Mouse (Mus musculus) CH12.LX (cell line): Measurements from ENCODE around the gene Wdr91. TPM values are rescaled to one million over a fixed set of nuclear protein-coding genes. Genes with fewer than 3 reads are reported as not detected.

Source experiments
- DNase-seq: peaks from one replicate; pipeline ENCODE4 v3.0.0-alpha.2; 2013; ENCODE audit errors: extremely low read depth
- H3K27ac ChIP-seq: 2 replicates; pipeline ENCODE4 v1.5.1; 2012; ENCODE audit warnings: low read depth, mild to moderate bottlenecking, control low read depth, moderate library complexity; ENCODE audit not compliant: insufficient read depth
- H3K27me3 ChIP-seq: replicated peaks from 2 replicates; pipeline ENCODE3; 2012; ENCODE audit warnings: inconsistent platforms
- H3K36me3 ChIP-seq, 2 experiments: replicated peaks in 1 of 2; 2 replicates each; pipeline versions ENCODE3 to v1.6.1; 2012; ENCODE audit warnings: inconsistent platforms in 1 of 2, low read length in 1 of 2, mild to moderate bottlenecking in 1 of 2, mixed read lengths in 1 of 2, moderate library complexity in 1 of 2; ENCODE audit not compliant: control insufficient read depth in 1 of 2, insufficient read depth in 1 of 2
- H3K4me1 ChIP-seq, 2 experiments: 2 replicates each; pipeline ENCODE4 v1.6.1; 2012; ENCODE audit warnings: inconsistent platforms in 1 of 2, moderate library complexity in 1 of 2; ENCODE audit not compliant: insufficient read depth in 2 of 2, control insufficient read depth in 1 of 2
- H3K4me2 ChIP-seq: 2 replicates; pipeline ENCODE4 v1.6.1; 2012; ENCODE audit warnings: low read depth, mild to moderate bottlenecking, control low read depth; ENCODE audit not compliant: poor library complexity, insufficient read depth, severe bottlenecking
- H3K4me3 ChIP-seq, 3 experiments: fragments of 150-350 bp in 1 of 3; sonication (generic) in 1 of 3; replicated peaks in 1 of 3; 2 replicates each; pipeline versions ENCODE3 to v1.5.1; 2011 to 2012; ENCODE audit warnings: low read depth in 2 of 3, low read length in 2 of 3, mild to moderate bottlenecking in 2 of 3, moderate library complexity in 2 of 3, control low read depth in 1 of 3, improper control_type of control experiment in 1 of 3, inconsistent platforms in 1 of 3, mixed read lengths in 1 of 3; ENCODE audit not compliant: poor library complexity in 1 of 3
- H3K79me2 ChIP-seq: replicated peaks from 2 replicates; pipeline ENCODE4 v1.6.1; 2012; ENCODE audit warnings: mild to moderate bottlenecking, moderate library complexity; ENCODE audit not compliant: control insufficient read depth, poor library complexity, insufficient read depth, severe bottlenecking; ENCODE audit errors: extremely low read depth
- H3K9ac ChIP-seq: 2 replicates; pipeline ENCODE4 v1.6.1; 2012; ENCODE audit warnings: low read depth, mild to moderate bottlenecking, control low read depth, moderate library complexity; ENCODE audit not compliant: insufficient read depth
- H3K9me3 ChIP-seq: replicated peaks from 2 replicates; pipeline ENCODE3; 2012; ENCODE audit warnings: low read length, inconsistent platforms, mixed read lengths
- CTCF ChIP-seq, 2 experiments: IDR thresholded peaks in 1 of 2; conservative IDR thresholded peaks in 1 of 2; 2 replicates each; pipeline ENCODE4 v1.5.1; 2011 to 2012; ENCODE audit warnings: low read depth in 2 of 2, low read length in 2 of 2, improper control_type of control experiment in 1 of 2, inconsistent platforms in 1 of 2, mild to moderate bottlenecking in 1 of 2, moderate library complexity in 1 of 2
- HCFC1 ChIP-seq: IDR thresholded peaks from 2 replicates; pipeline ENCODE4 v1.6.1; 2012; ENCODE audit warnings: low read depth, mild to moderate bottlenecking, inconsistent platforms, low read length, improper control_type of control experiment
- MAFK ChIP-seq: IDR thresholded peaks from 2 replicates; pipeline ENCODE4 v1.6.1; 2011; ENCODE audit warnings: low read length, improper control_type of control experiment; ENCODE audit not compliant: insufficient replicate concordance
- NELFE ChIP-seq: IDR thresholded peaks from 2 replicates; pipeline ENCODE4 v1.6.1; 2011; ENCODE audit warnings: low read depth, low read length, improper control_type of control experiment
- PAX5 ChIP-seq: IDR thresholded peaks from 2 replicates; pipeline ENCODE4 v1.6.1; 2012; ENCODE audit warnings: low read length, inconsistent platforms, mixed read lengths
- RAD21 ChIP-seq: IDR thresholded peaks from 2 replicates; pipeline ENCODE4 v1.6.1; 2011; ENCODE audit warnings: low read depth, mild to moderate bottlenecking, low read length, improper control_type of control experiment, moderate library complexity
- RCOR1 ChIP-seq: conservative IDR thresholded peaks from 2 replicates; pipeline ENCODE4 v1.6.1; 2012; ENCODE audit warnings: low read depth, mild to moderate bottlenecking, inconsistent platforms, low read length, improper control_type of control experiment
- SMC3 ChIP-seq: IDR thresholded peaks from 2 replicates; pipeline ENCODE4 v1.6.1; 2011; ENCODE audit warnings: low read depth, low read length, improper control_type of control experiment
- TCF12 ChIP-seq: IDR thresholded peaks from 2 replicates; pipeline ENCODE4 v1.6.1; 2014; ENCODE audit warnings: low read depth, mild to moderate bottlenecking, inconsistent platforms, low read length, improper control_type of control experiment
- USF1 ChIP-seq: IDR thresholded peaks from 2 replicates; pipeline ENCODE4 v1.6.1; 2014; ENCODE audit warnings: low read depth, mild to moderate bottlenecking, inconsistent platforms, low read length, improper control_type of control experiment
- USF2 ChIP-seq: conservative IDR thresholded peaks from 2 replicates; pipeline ENCODE4 v1.6.1; 2011; ENCODE audit warnings: low read depth, low read length, improper control_type of control experiment
- ZMIZ1 ChIP-seq: IDR thresholded peaks from 2 replicates; pipeline ENCODE4 v1.6.1; 2012; ENCODE audit warnings: low read depth, mild to moderate bottlenecking, inconsistent platforms, low read length, improper control_type of control experiment
- dilution Hi-C: fragments of 300-500 bp; cut with MboI; formaldehyde crosslinking; loops from 2 replicates; pipeline ENCODE4 v1.14.3; 2020; ENCODE audit warnings: low sequenced_read_pairs; ENCODE audit not compliant: extremely low pct_unique_long_range_greater_than_20kb, extremely low pct_ligation_motif_present
- in situ Hi-C: fragments of 300-500 bp; cut with MboI; formaldehyde crosslinking; loops from 3 replicates; pipeline ENCODE4 v1.14.3; 2019; ENCODE audit warnings: low sequenced_read_pairs, low pct_ligation_motif_present, low pct_unique_long_range_greater_than_20kb, mixed read lengths
- polyA plus RNA-seq: library from polyadenylated mRNA; unstranded; fragments of >175 nt; gene quantifications from 2 replicates; pipeline ENCODE4 v1.2.1, GENCODE M21; 2012; ENCODE audit warnings: low read depth; ENCODE audit not compliant: insufficient read length
- total RNA-seq, 2 experiments: library from RNA; depleted of rRNA; stranded (reverse); fragments of 300-350 nt in 1 of 2; fragments of >200 nt in 1 of 2; gene quantifications; 2 replicates each; pipeline ENCODE4 v1.2.3; 2012 to 2014

Wdr91 gene
- total and polyA plus RNA-seq, 3 experiments: 10.6 to 26.5 (median 19.2) TPM

- no peak overlapping the region for H3K27ac ChIP-seq
- H3K4me2 ChIP-seq: no peak overlapping the region
- no peaks in the 10 kb centered on the region for H3K9me3 ChIP-seq
- no peak overlapping the region for H3K9ac ChIP-seq
- no peaks in the 10 kb centered on the region for H3K79me2 ChIP-seq
- in situ Hi-C loops (loop anchor here (5.0 kb wide), 1 partner anchor 33 kb away; no protein-coding TSS in a partner anchor), dilution Hi-C loops (no loop called here)
- H3K27me3 ChIP-seq: no peaks in the 10 kb centered on the region
- TF ChIP-seq HCFC1 (no peak), NELFE (no peak), RCOR1 (no peak), TCF12 (no peak), USF2 (no peak), PAX5 (no peak), USF1 (no peak), ZMIZ1 (no peak), MAFK (no peak), CTCF (conservative IDR thresholded peaks at IDR 0.05 in 1 of 2, IDR thresholded peaks at IDR 0.05 in 1 of 2; ENCODE audit: low read depth in 2 of 2, low read length in 2 of 2) (no peak)
- no peaks in the 10 kb centered on the region for H3K4me1 ChIP-seq
- DNase-seq: no peak
- H3K36me3 ChIP-seq: peaks cover 79 to 93% of the 10 kb centered on the region in 2 experiments
- H3K4me3 ChIP-seq: no peak overlapping the region
Observed at GRCm38 (mm10) chr6:34884724-34885123, 26.0 kb downstream of the Wdr91 start.

- H3K36me3 ChIP-seq: peaks cover 51 to 73% of the 10 kb centered on the region in 2 experiments
- H3K9ac ChIP-seq: no peak overlapping the region
- H3K79me2 ChIP-seq: no peaks in the 10 kb centered on the region; the same call in 1 of the 2 replicates
- no peak overlapping the region for H3K4me2 ChIP-seq
- in situ Hi-C loops: loop anchor here (5.0 kb wide), 1 partner anchor 37 kb away; no protein-coding TSS in a partner anchor
- H3K27me3 ChIP-seq: no peaks in the 10 kb centered on the region
- H3K27ac ChIP-seq: no peak overlapping the region
- H3K4me3 ChIP-seq: no peak overlapping the region
- H3K9me3 ChIP-seq: no peaks in the 10 kb centered on the region
- DNase-seq: no peak
- TF ChIP-seq CTCF (conservative IDR thresholded peaks at IDR 0.05 in 1 of 2, IDR thresholded peaks at IDR 0.05 in 1 of 2; ENCODE audit: low read depth in 2 of 2, low read length in 2 of 2) (peak in 1 of 2 experiments; percentile 66; a peak in 2 of 4 replicates), HCFC1 (no peak), SMC3 (peak; percentile 57), RAD21 (peak; percentile 39)
- H3K4me1 ChIP-seq: peaks cover 10 to 33% of the 10 kb centered on the region in 2 experiments; a peak in 3 of 4 replicates
- dilution Hi-C loops: no loop called here
Observed at GRCm38 (mm10) chr6:34879911-34880475, 30.7 kb downstream of the Wdr91 start.
